Mouse (Mus musculus) kidney, embryonic 14.5 days (tissue): ENCODE measurements around the gene Tmem246. TPM values are rescaled to one million over a fixed set of nuclear protein-coding genes. Genes with fewer than 3 reads are reported as not detected.
A peak's percentile ranks its signal among the peaks of the same experiment; 100 is the strongest.
"Not testable (repeated sequence)": the region's sequence is repeated elsewhere in the genome, so short reads cannot be mapped to it uniquely, and the experiment has no call there.

Experiments used
- ATAC-seq: fragments of 200-750 bp; cut with Nextera tagmentation; 2 replicates; pipeline ENCODE4 v1.8.0; 2017; ENCODE audit warnings: moderate number of reproducible peaks, mild to moderate bottlenecking, moderate TSS enrichment, moderate library complexity; ENCODE audit not compliant: low FRiP score, low TSS enrichment
- H3K27ac ChIP-seq: fragments of 300-500 bp; sonication (generic); 2 replicates; pipeline ENCODE4 v1.5.1; 2014; ENCODE audit warnings: low read depth, mild to moderate bottlenecking, low read length, moderate library complexity, mixed read lengths
- H3K27me3 ChIP-seq: fragments of 300-500 bp; sonication (generic); 2 replicates; pipeline ENCODE4 v1.6.1; 2014; ENCODE audit warnings: mild to moderate bottlenecking, low read length; ENCODE audit not compliant: control insufficient read depth, insufficient read depth
- H3K36me3 ChIP-seq: fragments of 300-500 bp; sonication (generic); 2 replicates; pipeline ENCODE4 v1.6.1; 2014; ENCODE audit warnings: low read length, mixed read lengths; ENCODE audit not compliant: control insufficient read depth, insufficient read depth
- H3K4me1 ChIP-seq: fragments of 300-500 bp; sonication (generic); 2 replicates; pipeline ENCODE4 v1.6.1; 2014; ENCODE audit warnings: low read length, mixed read lengths; ENCODE audit not compliant: control insufficient read depth, insufficient read depth
- H3K4me2 ChIP-seq: fragments of 300-500 bp; sonication (generic); replicated peaks from 2 replicates; pipeline ENCODE4 v1.6.1; 2014; ENCODE audit warnings: low read depth, mild to moderate bottlenecking, low read length
- H3K4me3 ChIP-seq: fragments of 300-500 bp; sonication (generic); 2 replicates; pipeline ENCODE4 v1.5.1; 2014; ENCODE audit warnings: mild to moderate bottlenecking, low read length
- H3K9ac ChIP-seq: fragments of 300-500 bp; sonication (generic); 2 replicates; pipeline ENCODE4 v1.6.1; 2014; ENCODE audit warnings: low read depth, mild to moderate bottlenecking, low read length, moderate library complexity
- H3K9me3 ChIP-seq: fragments of 300-500 bp; sonication (generic); 2 replicates; pipeline ENCODE4 v1.6.1; 2016; ENCODE audit warnings: low read length; ENCODE audit not compliant: control insufficient read depth
- WGBS: fragments of 180-500 bp; shearing (Covaris S2); extraction: QIAGEN DNeasy Blood & Tissue Kit; methylation state at CpG from one replicate; pipeline ENCODE4 v1.1.7; 2014; 5-methylcytosine and 5-hydroxymethylcytosine counted together
- polyA plus RNA-seq: library from polyadenylated mRNA; unstranded; fragments of >200 nt; fragmentation: Nextera tagmentation; extraction: Ambion mirVana; gene quantifications from 2 replicates; pipeline ENCODE4 v1.2.1, GENCODE M21; 2014

Gene Tmem246
- 11.2 and 16.3 TPM in 2 replicates for polyA plus RNA-seq

GRCm38 (mm10) chr4:49597183-49598100 is at the start of gene Tmem246:
TSS of gene Tmem246 (minus strand) at chr4:49597876.
- H3K36me3 ChIP-seq = no peaks in the 10 kb centered on the region
- peak within 1 kb of the TSS; percentile 13; the same call in 1 of the 2 replicates for H3K27ac ChIP-seq
- peak within 1 kb of the TSS; percentile 68 for H3K4me2 ChIP-seq
- peak within 1 kb of the TSS; percentile 79 for H3K4me3 ChIP-seq
- peak; percentile 93 for ATAC-seq
- WGBS = 1% methylated on average over 76 of the region's 77 CpGs
- H3K9ac ChIP-seq = peak within 1 kb of the TSS; percentile 73
- no peaks in the 10 kb centered on the region for H3K4me1 ChIP-seq
- no peaks in the 10 kb centered on the region for H3K9me3 ChIP-seq
- H3K27me3 ChIP-seq = no peaks in the 10 kb centered on the region

- no peaks in the 10 kb centered on the region for H3K4me1 ChIP-seq
- H3K4me3 ChIP-seq = no peak overlapping the region
- H3K27me3 ChIP-seq = no peaks in the 10 kb centered on the region
- no peak for ATAC-seq
- no peak overlapping the region for H3K9ac ChIP-seq
- no peak overlapping the region for H3K4me2 ChIP-seq
- no peaks in the 10 kb centered on the region for H3K9me3 ChIP-seq
- 69% methylated on average over 2 of the region's 2 CpGs for WGBS
- no peak overlapping the region for H3K27ac ChIP-seq
- peaks cover 82% of the 10 kb centered on the region for H3K36me3 ChIP-seq
Measured at GRCm38 (mm10) chr4:49639913-49640312, 42.2 kb upstream of the Tmem246 start.

- no peaks in the 10 kb centered on the region for H3K9me3 ChIP-seq
- no peak overlapping the region for H3K27ac ChIP-seq
- WGBS = 95% methylated on average over 11 of the region's 11 CpGs
- no peak for ATAC-seq
- H3K4me1 ChIP-seq = peaks cover 9% of the 10 kb centered on the region; the same call in 1 of the 2 replicates
- H3K9ac ChIP-seq = no peak overlapping the region
- no peaks in the 10 kb centered on the region for H3K27me3 ChIP-seq
- no peak overlapping the region for H3K4me2 ChIP-seq
- no peak overlapping the region for H3K4me3 ChIP-seq
- H3K36me3 ChIP-seq = peaks cover 75% of the 10 kb centered on the region
Measured at GRCm38 (mm10) chr4:49637821-49638220, 40.1 kb upstream of the Tmem246 start.

GRCm38 (mm10) chr4:49632139-49632481 is 34.4 kb upstream of the Tmem246 start:
- Histone ChIP-seq H3K27ac (peak overlapping the region; percentile 81), H3K36me3 (peaks cover 32% of the 10 kb centered on the region), H3K9ac (peak overlapping the region; percentile 84), H3K27me3 (no peaks in the 10 kb centered on the region), H3K4me2 (peak overlapping the region; percentile 67), H3K4me1 (peaks cover 9% of the 10 kb centered on the region; the same call in 1 of the 2 replicates), H3K4me3 (peak overlapping the region; percentile 65), H3K9me3 (no peaks in the 10 kb centered on the region)
- WGBS = under 1% methylated on average over 30 of the region's 30 CpGs
- ATAC-seq = peak; percentile 82; the same call in 1 of the 2 replicates

- Histone ChIP-seq H3K4me2 (peak within 1 kb of the TSS; percentile 67), H3K27ac (peak within 1 kb of the TSS; percentile 81), H3K9ac (peak within 1 kb of the TSS; percentile 84), H3K9me3 (no peaks in the 10 kb centered on the region), H3K27me3 (no peaks in the 10 kb centered on the region), H3K4me1 (peaks cover 9% of the 10 kb centered on the region; the same call in 1 of the 2 replicates), H3K4me3 (peak within 1 kb of the TSS; percentile 65), H3K36me3 (peaks cover 27% of the 10 kb centered on the region)
- ATAC-seq = peak; percentile 97
- WGBS = 4% methylated on average over 37 of the region's 37 CpGs
Measured at GRCm38 (mm10) chr4:49631319-49632138, 33.9 kb upstream of the Tmem246 start, which contains the start of gene Rnf20. TSS of gene Rnf20 (plus strand) at chr4:49632006.

GRCm38 (mm10) chr4:49628941-49629340 is 31.3 kb upstream of the Tmem246 start:
- H3K27me3 ChIP-seq = no peaks in the 10 kb centered on the region
- no peak for ATAC-seq
- no peak overlapping the region for H3K9ac ChIP-seq
- no peak overlapping the region for H3K4me3 ChIP-seq
- no peaks in the 10 kb centered on the region for H3K9me3 ChIP-seq
- peaks cover 2% of the 10 kb centered on the region; the same call in 1 of the 2 replicates for H3K36me3 ChIP-seq
- peaks cover 8% of the 10 kb centered on the region; the same call in 1 of the 2 replicates for H3K4me1 ChIP-seq
- WGBS = 82% methylated on average over 5 of the region's 5 CpGs
- H3K27ac ChIP-seq = no peak overlapping the region
- H3K4me2 ChIP-seq = no peak overlapping the region

- Histone ChIP-seq H3K9me3 (no peaks in the 10 kb centered on the region), H3K4me1 (no peaks in the 10 kb centered on the region), H3K9ac (no peak overlapping the region), H3K27ac (no peak overlapping the region), H3K27me3 (no peaks in the 10 kb centered on the region), H3K4me3 (no peak overlapping the region), H3K4me2 (no peak overlapping the region), H3K36me3 (no peaks in the 10 kb centered on the region)
- WGBS = 0% methylated on average over 3 of the region's 3 CpGs
- no peak for ATAC-seq
Measured at GRCm38 (mm10) chr4:49626973-49627372, 29.3 kb upstream of the Tmem246 start.

GRCm38 (mm10) chr4:49624969-49625368 is 27.3 kb upstream of the Tmem246 start:
- H3K9ac ChIP-seq, H3K4me1 ChIP-seq, H3K4me3 ChIP-seq, H3K4me2 ChIP-seq, H3K36me3 ChIP-seq, H3K27ac ChIP-seq, ATAC-seq, H3K27me3 ChIP-seq, H3K9me3 ChIP-seq: not testable (repeated sequence)
- WGBS = 90% methylated on average over 4 of the region's 4 CpGs
